Comparison of ENCODE assay signal across 10 mouse cellular contexts in the genomic region with DNA sequence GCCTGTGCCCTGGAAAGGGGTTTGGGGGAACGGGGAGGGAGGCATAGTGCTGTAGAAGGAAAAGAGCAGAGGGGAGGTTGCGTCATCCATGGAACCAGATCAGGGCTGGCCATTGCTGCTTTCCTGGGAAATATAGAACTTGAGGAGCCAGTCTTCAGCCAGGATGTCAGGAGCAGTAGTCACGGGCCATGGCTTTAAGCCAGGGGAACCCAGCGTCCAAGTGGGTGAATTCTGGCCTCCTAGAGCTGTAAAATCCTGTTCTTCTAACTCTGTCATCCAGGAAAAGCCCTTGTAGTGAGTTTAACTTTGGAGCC. TPM values are rescaled to one million over a fixed set of nuclear protein-coding genes. Genes with fewer than 3 reads are reported as not detected.
A peak's percentile ranks its signal among the peaks of the same experiment; 100 is the strongest.
DNase-seq lines count a peak whose midpoint lies in the region; ATAC-seq and TF ChIP-seq lines count a peak whose summit lies in the region.
"Had no signal": no experiment of that assay in that cellular context is flagged by ENCODE, and none has a peak within 500 bp of the region (broad histone marks: within the 10 kb centered on the region; RNA-seq: fewer than 3 reads in every experiment).

No protein-coding gene starts in this region.

- H3K9me3 ChIP-seq in forebrain, embryonic 14.5 days (replicated peaks; ENCODE audit: control insufficient read depth, low read length), result no peaks in the 10 kb centered on the region
- H3K9me3 ChIP-seq in midbrain, postnatal 0 days (ENCODE audit: low read length), result no peaks in the 10 kb centered on the region

- no peak for TF ChIP-seq CTCF in layer of hippocampus, adult 2 months (conservative IDR thresholded peaks at IDR 0.05)
- TF ChIP-seq CTCF in midbrain, postnatal 0 days (IDR thresholded peaks at IDR 0.05), result no peak

- peak overlapping the region; percentile 46 for H3K4me2 ChIP-seq in forebrain, embryonic 14.5 days (ENCODE audit: low read length)
- peak overlapping the region; percentile 34 for H3K4me2 ChIP-seq in midbrain, postnatal 0 days (ENCODE audit: low read depth, low read length, poor library complexity, severe bottlenecking)

- H3K4me3 ChIP-seq in layer of hippocampus, adult 2 months, result peak overlapping the region; percentile 42; the same call in 1 of the 2 replicates
- H3K4me3 ChIP-seq in forebrain, embryonic 14.5 days (ENCODE audit: low read depth, low read length), result 0 out of 2 replicates have a peak overlapping the region, but pooled peaks have one; percentile 5
- H3K4me3 ChIP-seq in midbrain, postnatal 0 days (ENCODE audit: low read depth, low read length), result peak overlapping the region; percentile 9; the same call in 1 of the 2 replicates

- H3K27me3 ChIP-seq in forebrain, embryonic 14.5 days (replicated peaks; ENCODE audit: control insufficient read depth, insufficient read depth, low read length), result no peaks in the 10 kb centered on the region
- H3K27me3 ChIP-seq in midbrain, postnatal 0 days (ENCODE audit: insufficient read depth, low read length), result no peaks in the 10 kb centered on the region

- 35% methylated on average over 4 of the region's 4 CpGs for WGBS in forebrain, embryonic 14.5 days
- WGBS in midbrain, postnatal 0 days, result 28% methylated on average over 4 of the region's 4 CpGs

- no peak for DNase-seq in layer of hippocampus, adult 2 months (ENCODE audit: low spot score in 2 of 2)
- DNase-seq in layer of hippocampus, adult 11-12 months (ENCODE audit: low spot score), result no peak
- no peak for DNase-seq in forebrain, embryonic 14.5 days (ENCODE audit: low spot score)
- peak; percentile 52 for DNase-seq in kidney, postnatal 14 days
- no peak for DNase-seq in midbrain, postnatal 0 days (ENCODE audit: low spot score)
- no peak for DNase-seq in thymus, postnatal 36 days
- no peak for DNase-seq in c-Kit-positive CD71-positive TER-119-positive erythroid progenitor cells, embryonic 14.5 days (ENCODE audit: low spot score)
- DNase-seq in yolk sac, embryonic 10.5 days (ENCODE audit: low spot score), result no peak

- H3K9ac ChIP-seq in forebrain, embryonic 14.5 days (ENCODE audit: low read length), result peak overlapping the region; percentile 56
- H3K9ac ChIP-seq in midbrain, postnatal 0 days (replicated peaks; ENCODE audit: low read length, poor library complexity, severe bottlenecking), result peak overlapping the region; percentile 15

- peaks cover 59% of the 10 kb centered on the region for H3K4me1 ChIP-seq in forebrain, embryonic 14.5 days (ENCODE audit: control insufficient read depth, insufficient read depth, low read length)
- H3K4me1 ChIP-seq in midbrain, postnatal 0 days (ENCODE audit: insufficient read depth, low read length), result peaks cover 45% of the 10 kb centered on the region

- H3K36me3 ChIP-seq in forebrain, embryonic 14.5 days (ENCODE audit: control insufficient read depth, insufficient read depth, low read length), result no peaks in the 10 kb centered on the region
- no peaks in the 10 kb centered on the region for H3K36me3 ChIP-seq in midbrain, postnatal 0 days (ENCODE audit: insufficient read depth, low read length)

- peak; percentile 3; the same call in 1 of the 2 replicates for ATAC-seq in forebrain, embryonic 14.5 days
- ATAC-seq in midbrain, postnatal 0 days (ENCODE audit: low FRiP score), result no peak

- H3K27ac ChIP-seq in layer of hippocampus, adult 2 months, result peak overlapping the region; percentile 88
- peak overlapping the region; percentile 83 for H3K27ac ChIP-seq in forebrain, embryonic 14.5 days (ENCODE audit: low read depth, low read length)
- peak overlapping the region; percentile 58 for H3K27ac ChIP-seq in midbrain, postnatal 0 days (ENCODE audit: low read depth, low read length)

RNA-seq across cellular contexts. Expression of gene Rgs8, which starts 8.8 kb away (rescaled TPM):
- total RNA-seq in layer of hippocampus, adult 2 months (2021), result 10 to 100 TPM; 74.0 to 75.2 TPM
- 14.6 and 15.0 TPM in 2 replicates for polyA plus RNA-seq in forebrain, embryonic 14.5 days (2014; fragmentation: Nextera tagmentation; extraction: Ambion mirVana)
- 40.7 and 68.0 TPM in 2 replicates for total RNA-seq in midbrain, postnatal 0 days (2014; rRNA removed)
- 31.1 and 32.1 TPM in 2 replicates for polyA plus RNA-seq in midbrain, postnatal 0 days (2015; fragmentation: Nextera tagmentation; extraction: Ambion mirVana)
- total RNA-seq: heart, postnatal 10 days; megakaryocyte, adult 5-6 weeks had no signal
